Mouse (Mus musculus) right cerebral cortex, postnatal 4 days (tissue): ENCODE data around the gene Tbx1.
A peak's percentile ranks its signal among the peaks of the same experiment; 100 is the strongest.
"Not testable (repeated sequence)": the region's sequence is repeated elsewhere in the genome, so short reads cannot be mapped to it uniquely, and the experiment has no call there.

Experiments
- DNase-seq: peaks from one replicate; pipeline ENCODE4 v3.0.0-alpha.2; 2022

Gene Tbx1

GRCm38 (mm10) chr16:18543151-18543829 lies 47.2 kb downstream of the Tbx1 start:
- peak; percentile 39 for DNase-seq

GRCm38 (mm10) chr16:18539281-18539680 lies 51.2 kb downstream of the Tbx1 start:
- DNase-seq: no peak

GRCm38 (mm10) chr16:18537407-18537990 lies 53.0 kb downstream of the Tbx1 start:
- DNase-seq: no peak

- not testable (repeated sequence) for DNase-seq
Measured at GRCm38 (mm10) chr16:18533061-18533460, 57.4 kb downstream of the Tbx1 start.
